Mouse (Mus musculus): ENCODE results near the gene Tor2a. TPM values are rescaled to one million over a fixed set of nuclear protein-coding genes. Genes with fewer than 3 reads are reported as not detected.
A peak's percentile ranks its signal among the peaks of the same experiment; 100 is the strongest.

The Tor2a gene
- polyA plus RNA-seq, 1 experiment from 2014 or later, result 63.1 TPM

GRCm38 (mm10) chr2:32749082-32749481, 8.0 kb upstream of the Tor2a start:
- Histone ChIP-seq H3K9me3 (ENCODE audit: control insufficient read depth, low read length) (no peaks in the 10 kb centered on the region), H3K4me3 (ENCODE audit: low read depth, low read length) (no peak overlapping the region), H3K27me3 (ENCODE audit: control insufficient read depth, insufficient read depth, low read length) (no peaks in the 10 kb centered on the region), H3K9ac (ENCODE audit: low read length) (no peak overlapping the region), H3K36me3 (ENCODE audit: control insufficient read depth, insufficient read depth, low read length) (peaks cover 3% of the 10 kb centered on the region), H3K4me2 (ENCODE audit: low read depth) (no peak overlapping the region), H3K4me1 (ENCODE audit: control insufficient read depth, insufficient read depth, low read length) (peaks cover 8% of the 10 kb centered on the region), H3K27ac (ENCODE audit: low read depth, low read length) (no peak overlapping the region)
- no peak for DNase-seq (ENCODE audit: low spot score)
- 92% methylated on average over 16 of the region's 16 CpGs for WGBS
- no peak for ATAC-seq (ENCODE audit: insufficient read depth, low FRiP score, low TSS enrichment)

- 74% methylated on average over 7 of the region's 7 CpGs for WGBS
- Histone ChIP-seq H3K4me1 (ENCODE audit: control insufficient read depth, insufficient read depth, low read length) (peaks cover 8% of the 10 kb centered on the region), H3K36me3 (ENCODE audit: control insufficient read depth, insufficient read depth, low read length) (peaks cover 3% of the 10 kb centered on the region), H3K27ac (ENCODE audit: low read depth, low read length) (no peak overlapping the region; the same call in 1 of the 2 replicates), H3K9me3 (ENCODE audit: control insufficient read depth, low read length) (no peaks in the 10 kb centered on the region), H3K9ac (ENCODE audit: low read length) (no peak overlapping the region), H3K4me3 (ENCODE audit: low read depth, low read length) (no peak overlapping the region), H3K4me2 (ENCODE audit: low read depth) (no peak overlapping the region), H3K27me3 (ENCODE audit: control insufficient read depth, insufficient read depth, low read length) (no peaks in the 10 kb centered on the region)
- DNase-seq (ENCODE audit: low spot score) (no peak), ATAC-seq (ENCODE audit: insufficient read depth, low FRiP score, low TSS enrichment) (no peak)
These were observed 6.8 kb upstream of the Tor2a start for GRCm38 (mm10) chr2:32750199-32750598.

- WGBS, result 5% methylated on average over 31 of the region's 31 CpGs
- H3K36me3 ChIP-seq (ENCODE audit: control insufficient read depth, insufficient read depth, low read length), result peaks cover 3% of the 10 kb centered on the region
These were observed 6.0 kb upstream of the Tor2a start for GRCm38 (mm10) chr2:32750887-32751664.

GRCm38 (mm10) chr2:32751665-32752033, 5.4 kb upstream of the Tor2a start:
- Histone ChIP-seq H3K9me3 (ENCODE audit: control insufficient read depth, low read length) (no peaks in the 10 kb centered on the region), H3K9ac (ENCODE audit: low read length) (peak overlapping the region; percentile 30; the same call in 1 of the 2 replicates), H3K4me1 (ENCODE audit: control insufficient read depth, insufficient read depth, low read length) (peaks cover 8% of the 10 kb centered on the region), H3K4me2 (ENCODE audit: low read depth) (peak overlapping the region; percentile 47), H3K4me3 (ENCODE audit: low read depth, low read length) (peak overlapping the region; percentile 29), H3K27me3 (ENCODE audit: control insufficient read depth, insufficient read depth, low read length) (no peaks in the 10 kb centered on the region), H3K36me3 (ENCODE audit: control insufficient read depth, insufficient read depth, low read length) (peaks cover 3% of the 10 kb centered on the region), H3K27ac (ENCODE audit: low read depth, low read length) (peak overlapping the region; percentile 68)
- 24% methylated on average over 10 of the region's 10 CpGs for WGBS
- DNase-seq (ENCODE audit: low spot score) (no peak), ATAC-seq (ENCODE audit: insufficient read depth, low FRiP score, low TSS enrichment) (no peak)

More at GRCm38 (mm10) chr2:32750887-32751664, 6.0 kb upstream of the Tor2a start:
- Histone ChIP-seq H3K27ac (ENCODE audit: low read depth, low read length) (peak overlapping the region; percentile 68), H3K27me3 (ENCODE audit: control insufficient read depth, insufficient read depth, low read length) (no peaks in the 10 kb centered on the region), H3K4me2 (ENCODE audit: low read depth) (peak overlapping the region; percentile 47), H3K9me3 (ENCODE audit: control insufficient read depth, low read length) (no peaks in the 10 kb centered on the region), H3K4me1 (ENCODE audit: control insufficient read depth, insufficient read depth, low read length) (peaks cover 8% of the 10 kb centered on the region), H3K9ac (ENCODE audit: low read length) (0 out of 2 replicates have a peak overlapping the region, but pooled peaks have one; percentile 16), H3K4me3 (ENCODE audit: low read depth, low read length) (peak overlapping the region; percentile 29)
- DNase-seq (ENCODE audit: low spot score), result peak; percentile 88
- ATAC-seq (ENCODE audit: insufficient read depth, low FRiP score, low TSS enrichment), result peak; percentile 75

GRCm38 (mm10) chr2:32752181-32752580, 4.9 kb upstream of the Tor2a start:
- H3K4me3 ChIP-seq (ENCODE audit: low read depth, low read length), result no peak overlapping the region

GRCm38 (mm10) chr2:32756674-32757055, 369 bp upstream of the Tor2a start:
- DNase-seq (ENCODE audit: low spot score) (no peak), ATAC-seq (ENCODE audit: insufficient read depth, low FRiP score, low TSS enrichment) (0 out of 2 replicates have a peak, but pooled peaks have one; percentile 54)
- Histone ChIP-seq H3K4me1 (ENCODE audit: control insufficient read depth, insufficient read depth, low read length) (peaks cover 4% of the 10 kb centered on the region; the same call in 1 of the 2 replicates), H3K9ac (ENCODE audit: low read length) (no peak overlapping the region), H3K4me2 (ENCODE audit: low read depth) (no peak overlapping the region), H3K9me3 (ENCODE audit: control insufficient read depth, low read length) (no peaks in the 10 kb centered on the region), H3K36me3 (ENCODE audit: control insufficient read depth, insufficient read depth, low read length) (peaks cover 4% of the 10 kb centered on the region), H3K27ac (ENCODE audit: low read depth, low read length) (no peak overlapping the region), H3K27me3 (ENCODE audit: control insufficient read depth, insufficient read depth, low read length) (no peaks in the 10 kb centered on the region), H3K4me3 (ENCODE audit: low read depth, low read length) (no peak overlapping the region)
- WGBS, result 22% methylated on average over 5 of the region's 6 CpGs

More at GRCm38 (mm10) chr2:32752181-32752580, 4.9 kb upstream of the Tor2a start:
- Histone ChIP-seq H3K4me2 (ENCODE audit: low read depth) (no peak overlapping the region), H3K4me1 (ENCODE audit: control insufficient read depth, insufficient read depth, low read length) (peaks cover 8% of the 10 kb centered on the region), H3K9ac (ENCODE audit: low read length) (no peak overlapping the region), H3K27ac (ENCODE audit: low read depth, low read length) (no peak overlapping the region), H3K9me3 (ENCODE audit: control insufficient read depth, low read length) (no peaks in the 10 kb centered on the region), H3K27me3 (ENCODE audit: control insufficient read depth, insufficient read depth, low read length) (no peaks in the 10 kb centered on the region), H3K36me3 (ENCODE audit: control insufficient read depth, insufficient read depth, low read length) (peaks cover 3% of the 10 kb centered on the region)
- DNase-seq (ENCODE audit: low spot score), result peak; percentile 29
- no peak for ATAC-seq (ENCODE audit: insufficient read depth, low FRiP score, low TSS enrichment)
- 68% methylated on average over 10 of the region's 10 CpGs for WGBS

- H3K27me3 ChIP-seq (ENCODE audit: control insufficient read depth, insufficient read depth, low read length), result no peaks in the 10 kb centered on the region
- H3K4me1 ChIP-seq (ENCODE audit: control insufficient read depth, insufficient read depth, low read length), result 0 out of 2 replicates have a peak, but pooled peaks cover 4% of the 10 kb centered on the region
- H3K4me3 ChIP-seq (ENCODE audit: low read depth, low read length), result no peak overlapping the region
- DNase-seq (ENCODE audit: low spot score) (no peak), ATAC-seq (ENCODE audit: insufficient read depth, low FRiP score, low TSS enrichment) (no peak)
- no peak overlapping the region for H3K4me2 ChIP-seq (ENCODE audit: low read depth)
- no peaks in the 10 kb centered on the region for H3K9me3 ChIP-seq (ENCODE audit: control insufficient read depth, low read length)
- no peak overlapping the region for H3K9ac ChIP-seq (ENCODE audit: low read length)
- 66% methylated on average over 8 of the region's 8 CpGs for WGBS
- H3K27ac ChIP-seq (ENCODE audit: low read depth, low read length), result no peak overlapping the region
- peaks cover 6% of the 10 kb centered on the region for H3K36me3 ChIP-seq (ENCODE audit: control insufficient read depth, insufficient read depth, low read length)
These were observed 1.5 kb downstream of the Tor2a start for GRCm38 (mm10) chr2:32758503-32758902.

- no peak for ATAC-seq (ENCODE audit: insufficient read depth, low FRiP score, low TSS enrichment)
- Histone ChIP-seq H3K9ac (ENCODE audit: low read length) (no peak overlapping the region), H3K4me2 (ENCODE audit: low read depth) (no peak overlapping the region), H3K9me3 (ENCODE audit: control insufficient read depth, low read length) (no peaks in the 10 kb centered on the region), H3K36me3 (ENCODE audit: control insufficient read depth, insufficient read depth, low read length) (peaks cover 6% of the 10 kb centered on the region), H3K27me3 (ENCODE audit: control insufficient read depth, insufficient read depth, low read length) (no peaks in the 10 kb centered on the region), H3K27ac (ENCODE audit: low read depth, low read length) (no peak overlapping the region), H3K4me3 (ENCODE audit: low read depth, low read length) (no peak overlapping the region), H3K4me1 (ENCODE audit: control insufficient read depth, insufficient read depth, low read length) (0 out of 2 replicates have a peak, but pooled peaks cover 4% of the 10 kb centered on the region)
- 87% methylated on average over 2 of the region's 2 CpGs for WGBS
- no peak for DNase-seq (ENCODE audit: low spot score)
These were observed 2.0 kb downstream of the Tor2a start for GRCm38 (mm10) chr2:32759001-32759400.

- no peak overlapping the region for H3K4me2 ChIP-seq (ENCODE audit: low read depth)
- H3K27me3 ChIP-seq (ENCODE audit: control insufficient read depth, insufficient read depth, low read length), result no peaks in the 10 kb centered on the region
- H3K9ac ChIP-seq (ENCODE audit: low read length), result no peak overlapping the region
- WGBS, result 92% methylated on average over 14 of the region's 14 CpGs
- DNase-seq (ENCODE audit: low spot score) (no peak), ATAC-seq (ENCODE audit: insufficient read depth, low FRiP score, low TSS enrichment) (no peak)
- H3K9me3 ChIP-seq (ENCODE audit: control insufficient read depth, low read length), result no peaks in the 10 kb centered on the region
- H3K4me1 ChIP-seq (ENCODE audit: control insufficient read depth, insufficient read depth, low read length), result 0 out of 2 replicates have a peak, but pooled peaks cover 4% of the 10 kb centered on the region
- no peak overlapping the region for H3K4me3 ChIP-seq (ENCODE audit: low read depth, low read length)
- H3K27ac ChIP-seq (ENCODE audit: low read depth, low read length), result no peak overlapping the region
- peaks cover 6% of the 10 kb centered on the region for H3K36me3 ChIP-seq (ENCODE audit: control insufficient read depth, insufficient read depth, low read length)
These were observed 4.3 kb downstream of the Tor2a start for GRCm38 (mm10) chr2:32761361-32761760.
